Mouse (Mus musculus) brain, embryonic 18.5 days (tissue): ENCODE measurements around the gene Bhlhe40.
A peak's percentile ranks its signal among the peaks of the same experiment; 100 is the strongest.

Experiments used
- DNase-seq: peaks from one replicate; pipeline ENCODE4 v3.0.0-alpha.2; 2012; ENCODE audit warnings: low read depth, low spot score

Bhlhe40 gene

DNA sequence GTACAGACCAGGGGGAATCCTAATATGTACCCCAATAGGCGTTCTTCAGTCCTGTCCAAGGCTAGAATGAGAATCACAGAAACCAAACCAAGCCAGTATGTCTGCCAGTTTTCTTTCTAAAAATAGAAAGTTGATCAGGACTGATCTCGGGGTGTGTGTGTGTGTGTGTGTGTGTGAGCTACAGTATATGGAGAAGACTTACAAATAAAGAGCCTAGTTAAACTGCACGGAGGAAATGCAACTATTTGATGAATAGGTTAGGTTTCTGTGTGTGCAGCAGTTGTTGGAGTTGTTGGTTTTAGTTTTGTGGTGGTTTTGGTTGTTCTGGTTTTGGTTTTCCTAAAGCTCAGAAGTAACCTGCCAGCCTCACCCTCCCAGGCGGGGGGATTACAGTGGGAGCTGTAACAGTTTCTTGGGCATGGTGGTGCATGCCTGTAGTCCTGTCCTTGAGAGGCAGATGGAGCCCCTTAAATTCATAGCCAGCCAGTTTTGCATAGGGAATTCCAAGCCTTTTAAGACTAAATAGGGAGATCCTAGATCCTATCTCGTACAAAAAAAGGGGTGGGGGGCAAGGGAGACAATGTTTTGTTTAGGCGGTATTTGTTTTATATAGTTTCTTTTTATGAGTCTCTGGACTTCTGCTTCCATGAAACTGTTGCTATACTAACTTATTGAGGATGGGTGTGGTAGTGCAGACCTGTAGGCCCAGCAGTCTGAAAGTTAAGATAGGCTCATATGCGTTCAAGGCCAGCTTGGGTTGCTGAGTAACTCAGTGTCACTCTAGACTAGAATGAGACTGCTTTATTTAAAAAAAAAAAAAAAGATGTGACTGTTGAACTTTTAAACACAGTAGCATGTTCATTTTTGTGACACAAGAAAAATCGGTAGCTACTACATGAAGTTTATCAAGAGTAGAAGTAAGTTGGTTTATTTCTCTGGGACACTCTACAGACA lies 3.1 kb downstream of the Bhlhe40 start:
- DNase-seq = no peak

DNA sequence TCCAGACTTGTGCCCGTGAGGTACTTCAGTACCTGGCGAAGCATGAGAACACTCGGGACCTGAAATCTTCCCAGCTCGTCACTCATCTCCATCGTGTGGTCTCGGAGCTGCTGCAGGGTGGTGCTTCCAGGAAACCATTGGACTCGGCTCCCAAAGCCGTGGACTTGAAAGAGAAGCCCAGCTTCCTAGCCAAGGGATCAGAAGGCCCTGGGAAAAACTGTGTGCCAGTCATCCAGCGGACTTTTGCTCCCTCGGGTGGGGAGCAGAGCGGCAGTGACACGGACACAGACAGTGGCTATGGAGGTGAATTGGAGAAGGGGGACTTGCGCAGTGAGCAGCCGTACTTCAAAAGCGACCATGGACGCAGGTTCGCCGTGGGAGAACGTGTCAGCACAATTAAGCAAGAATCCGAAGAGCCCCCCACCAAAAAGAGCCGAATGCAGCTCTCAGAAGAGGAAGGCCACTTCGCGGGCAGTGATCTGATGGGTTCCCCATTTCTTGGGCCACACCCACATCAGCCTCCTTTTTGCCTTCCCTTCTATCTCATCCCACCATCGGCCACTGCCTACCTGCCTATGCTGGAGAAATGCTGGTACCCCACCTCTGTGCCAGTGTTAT lies 4.2 kb downstream of the Bhlhe40 start:
- DNase-seq = no peak

- no peak for DNase-seq
These were observed 5.2 kb downstream of the Bhlhe40 start for GRCm38 (mm10) chr6:108665587-108665986.

- DNase-seq = no peak
These were observed 6.4 kb downstream of the Bhlhe40 start for GRCm38 (mm10) chr6:108666648-108667488.

DNA sequence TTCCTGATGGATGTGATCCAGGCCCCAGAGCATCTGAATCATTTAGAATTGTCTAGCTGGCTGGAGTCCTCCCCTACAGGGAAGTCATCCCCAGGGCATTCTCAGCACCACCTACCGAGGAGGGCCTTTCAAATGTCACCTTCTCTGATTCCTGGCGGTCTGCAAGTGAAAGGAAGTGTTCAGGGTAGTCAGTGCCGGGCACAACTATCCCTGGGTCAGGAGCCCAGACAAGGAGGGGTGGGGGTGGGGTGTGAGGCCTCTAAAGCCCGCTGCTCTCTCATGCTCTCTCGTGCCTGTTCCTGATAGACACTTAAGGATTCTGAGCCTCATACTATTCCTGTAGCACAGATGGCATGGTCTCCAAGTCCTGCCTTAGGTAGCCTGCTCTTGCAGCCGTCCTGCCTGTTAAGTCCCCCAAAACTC lies 7.2 kb downstream of the Bhlhe40 start:
- no peak for DNase-seq

- DNase-seq = peak; percentile 45
These were observed 7.9 kb downstream of the Bhlhe40 start for GRCm38 (mm10) chr6:108668321-108668786.

DNA sequence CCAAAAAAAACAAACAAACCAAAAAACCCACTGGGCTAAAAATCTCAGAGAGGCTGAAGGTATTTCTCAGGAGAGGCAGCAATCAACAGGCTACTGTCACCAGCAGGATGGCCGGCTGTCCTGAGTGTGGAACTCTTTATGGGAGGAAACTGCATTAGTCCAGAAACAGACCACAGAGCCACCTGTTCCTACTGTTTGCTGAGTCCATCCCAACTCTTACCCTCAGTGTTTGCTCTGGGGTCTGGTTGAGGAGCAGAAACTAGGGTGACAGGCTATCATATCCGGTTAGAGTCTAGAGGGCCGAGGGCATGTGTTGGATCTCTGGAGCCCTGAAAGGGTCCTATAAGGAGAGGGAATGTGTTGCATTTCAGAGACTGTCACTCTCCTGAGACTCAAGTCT lies 9.8 kb downstream of the Bhlhe40 start:
- no peak for DNase-seq

DNA sequence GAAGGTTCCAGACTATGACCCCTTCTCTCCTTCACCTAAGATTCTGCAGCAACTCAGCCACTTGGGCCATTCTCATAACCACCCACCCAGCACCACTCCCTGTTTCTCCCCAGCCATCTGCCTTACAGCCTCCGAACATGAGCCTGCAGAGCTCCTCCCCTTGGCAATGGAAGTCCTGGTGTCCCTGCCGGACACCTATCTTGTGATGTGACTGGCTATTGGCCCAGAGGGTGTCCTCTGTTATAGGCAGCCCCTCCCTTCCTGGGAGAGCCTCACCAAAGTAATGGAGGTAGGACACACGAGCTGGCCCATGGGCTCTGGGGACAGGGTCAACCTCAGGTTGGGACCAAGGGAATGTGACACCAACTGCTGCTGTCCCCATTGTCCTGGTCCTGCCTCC lies 10.4 kb downstream of the Bhlhe40 start:
- DNase-seq = no peak

- no peak for DNase-seq
These were observed 11.7 kb downstream of the Bhlhe40 start for GRCm38 (mm10) chr6:108672094-108672493.

- no peak for DNase-seq
These were observed 13.8 kb downstream of the Bhlhe40 start for GRCm38 (mm10) chr6:108674221-108674620.

GRCm38 (mm10) chr6:108676783-108677340 lies 16.4 kb downstream of the Bhlhe40 start:
- DNase-seq = no peak

DNA sequence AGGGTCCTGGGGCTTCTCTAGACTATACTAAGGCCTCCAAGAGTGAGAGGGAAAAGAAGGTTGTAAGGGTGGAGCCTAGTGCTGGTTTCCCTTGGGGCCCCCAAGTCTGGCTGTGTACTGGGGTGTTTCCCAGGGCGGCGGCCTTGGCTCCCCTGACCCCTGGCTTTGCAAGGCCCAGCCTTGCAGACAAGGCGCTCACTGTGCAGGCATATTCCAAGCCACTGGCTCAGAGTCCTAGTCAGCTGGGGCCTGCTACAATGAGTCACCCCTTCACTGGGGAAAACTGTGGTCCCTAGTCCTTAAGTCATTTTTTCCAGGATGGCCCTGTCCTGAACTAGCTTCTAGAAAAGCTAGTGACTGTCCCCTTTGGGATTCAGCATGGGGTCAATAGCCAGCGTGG lies 17.3 kb downstream of the Bhlhe40 start:
- no peak for DNase-seq

DNA sequence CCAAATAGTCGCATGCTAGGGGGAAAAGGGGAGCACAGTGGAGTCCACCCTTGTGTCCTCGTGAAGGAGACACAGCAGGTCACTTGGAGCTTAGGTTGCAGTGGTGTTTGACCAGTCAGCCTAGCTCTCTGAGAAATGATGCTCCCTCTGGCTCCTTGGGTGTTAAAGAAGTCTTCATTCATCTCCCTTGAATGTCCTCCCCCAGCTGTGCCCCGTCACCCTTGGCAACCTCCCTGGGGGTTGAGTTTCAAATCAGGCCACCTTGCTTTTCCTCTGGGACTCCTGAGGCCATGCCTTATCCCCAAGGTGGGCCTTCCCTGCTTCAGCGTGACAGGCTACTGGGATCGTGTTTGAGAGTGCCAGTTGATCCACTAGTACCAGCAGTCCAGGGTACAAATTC lies 17.8 kb downstream of the Bhlhe40 start:
- no peak for DNase-seq

DNA sequence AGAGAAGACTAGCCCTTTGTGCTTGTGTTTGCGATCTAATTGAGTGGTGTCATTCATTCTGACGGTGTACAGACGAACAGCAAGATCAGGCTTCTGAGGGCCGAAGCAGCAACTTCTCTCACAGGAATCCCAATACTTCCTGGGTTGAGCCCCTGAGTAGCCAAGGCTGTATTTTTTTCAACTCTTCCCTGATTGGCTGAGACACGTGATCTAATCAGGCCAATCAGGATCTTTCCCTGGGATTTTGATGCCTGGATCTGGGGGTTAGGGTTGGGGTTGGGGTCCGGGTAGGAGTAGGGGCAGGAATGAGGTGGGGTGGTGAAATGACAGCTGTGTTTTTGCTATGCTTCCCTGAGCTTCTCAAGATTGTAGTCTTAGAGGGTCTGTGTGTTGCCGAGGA lies 20.1 kb downstream of the Bhlhe40 start:
- no peak for DNase-seq

DNA sequence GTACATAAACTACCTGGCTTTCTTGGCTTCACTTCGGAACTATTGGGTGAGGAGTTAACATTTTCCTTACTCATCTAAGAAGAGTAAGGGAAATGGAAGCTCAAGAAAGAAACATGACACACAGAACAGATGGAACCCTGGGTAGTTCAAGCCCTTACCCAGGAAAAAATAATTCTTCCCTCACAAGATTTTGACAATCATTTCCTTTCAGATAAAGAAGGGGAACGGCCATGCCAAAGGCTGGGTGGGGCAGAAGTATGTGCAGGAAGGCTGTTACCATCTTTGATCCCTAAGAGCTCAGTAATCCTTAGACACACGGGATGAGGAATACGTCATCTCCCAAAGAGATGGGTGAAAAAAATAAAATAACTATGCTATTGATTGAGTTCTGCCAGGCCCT lies 20.7 kb downstream of the Bhlhe40 start:
- no peak for DNase-seq

- DNase-seq = no peak
These were observed 22.7 kb downstream of the Bhlhe40 start for GRCm38 (mm10) chr6:108683140-108683539.

- no peak for DNase-seq
These were observed 24.0 kb downstream of the Bhlhe40 start for GRCm38 (mm10) chr6:108684430-108684829.

GRCm38 (mm10) chr6:108685758-108686355 lies 25.4 kb downstream of the Bhlhe40 start:
- DNase-seq = no peak

DNA sequence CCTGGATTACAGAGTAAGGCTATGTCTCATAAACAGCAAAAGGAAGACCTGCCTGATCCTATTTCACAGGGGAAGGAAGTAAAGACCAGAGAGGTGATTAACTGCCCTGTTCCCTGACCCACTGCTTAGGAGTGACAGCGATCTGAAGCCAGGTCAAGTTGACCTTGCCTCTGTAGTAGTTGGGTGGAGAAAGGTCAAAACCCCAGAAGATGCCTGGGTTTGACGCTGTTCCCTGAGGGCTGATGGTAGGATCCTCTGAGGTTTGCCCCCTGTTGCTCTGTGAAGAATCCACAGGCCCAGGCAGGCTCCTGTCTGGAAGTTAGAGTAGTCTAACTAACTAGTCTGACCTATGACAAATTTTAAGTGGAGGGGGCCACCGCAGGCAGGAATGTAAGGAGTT lies 26.5 kb downstream of the Bhlhe40 start:
- DNase-seq = no peak

DNA sequence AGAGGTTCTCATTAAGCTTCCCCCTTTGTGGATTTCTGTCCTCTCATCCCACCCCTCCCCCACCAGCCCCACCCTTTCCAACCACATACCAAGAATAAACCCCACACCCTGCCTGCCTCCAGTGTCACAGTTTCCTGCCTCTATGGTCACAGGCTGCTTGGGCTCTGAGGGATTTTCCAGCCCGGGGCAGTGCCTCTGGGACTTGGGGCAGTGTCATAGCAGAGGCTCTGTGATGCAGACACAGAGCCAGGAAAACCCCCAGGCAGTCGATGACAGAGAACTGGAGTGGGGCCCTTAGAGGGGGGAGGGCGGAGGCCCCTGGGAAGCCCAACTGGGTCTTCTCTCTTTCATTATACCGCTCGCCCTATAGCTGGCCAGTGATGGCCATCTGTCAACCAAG lies 27.9 kb downstream of the Bhlhe40 start:
- DNase-seq = no peak

DNA sequence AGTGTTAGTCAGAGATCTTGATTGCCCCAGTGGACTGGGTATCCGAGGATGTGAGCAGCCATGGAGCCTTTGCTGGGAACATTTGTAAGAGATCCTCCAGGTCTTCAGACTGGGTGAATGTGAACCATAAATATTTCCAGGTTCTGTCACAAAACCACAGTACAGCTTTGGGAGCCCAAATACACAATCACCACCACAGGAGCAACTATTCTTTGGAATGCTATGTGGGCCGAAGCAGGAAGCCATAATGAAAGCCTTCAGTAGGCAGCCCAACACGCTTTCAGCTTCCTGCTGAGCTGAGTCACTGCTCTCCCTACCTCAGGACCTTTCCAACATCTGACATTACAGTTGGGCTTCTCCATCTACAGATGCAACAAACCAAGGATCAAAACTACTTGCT lies 32.6 kb downstream of the Bhlhe40 start:
- no peak for DNase-seq
